Mouse (Mus musculus): Measurements from ENCODE around the gene Slc2a6. TPM values are rescaled to one million over a fixed set of nuclear protein-coding genes. Genes with fewer than 3 reads are reported as not detected.

Gene Slc2a6
- total RNA-seq, 2 experiments from 2014 or later: 0.32 to 0.49 TPM

Other genes with a start within 250 kb of the Slc2a6 start
- gene Abo, start 163.0 kb downstream of the Slc2a6 start, total RNA-seq (2021): not detected
- 10 to 100 TPM; 15.7 to 17.6 TPM for gene Surf6, start 125.1 kb downstream of the Slc2a6 start, total RNA-seq (2021)
- 10 to 100 TPM; 30.6 to 34.7 TPM for gene Med22, start 117.3 kb downstream of the Slc2a6 start, total RNA-seq (2021)
- 100 to 1,000 TPM; 463 to 500 TPM for gene Rpl7a, start 117.2 kb downstream of the Slc2a6 start, total RNA-seq (2021)
- 10 to 100 TPM; 15.5 to 17.8 TPM for gene Surf2, start 111.6 kb downstream of the Slc2a6 start, total RNA-seq (2021)
- gene Surf1, start 111.5 kb downstream of the Slc2a6 start, total RNA-seq (2021): 10 to 100 TPM; 38.9 to 44.9 TPM
- gene Surf4, start 94.1 kb downstream of the Slc2a6 start, total RNA-seq (2021): 100 to 1,000 TPM; 116 to 119 TPM
- gene Stkld1, start 94.0 kb downstream of the Slc2a6 start, total RNA-seq (2021): not detected
- 10 to 100 TPM; 23.8 to 29.4 TPM for gene Rexo4, start 63.6 kb downstream of the Slc2a6 start, total RNA-seq (2021)
- under 1 TPM; 0.05 to 0.21 TPM for gene Adamts13, start 54.6 kb downstream of the Slc2a6 start, total RNA-seq (2021)
- gene Cacfd1, start 18.1 kb downstream of the Slc2a6 start, total RNA-seq (2021): 10 to 100 TPM; 34.8 to 38.5 TPM
- 100 to 1,000 TPM; 111 to 118 TPM for gene Mymk, start 44.2 kb upstream of the Slc2a6 start, total RNA-seq (2021)
- gene Adamtsl2, start 51.4 kb upstream of the Slc2a6 start, total RNA-seq (2021): 1 to 10 TPM; 2.5 to 4.6 TPM
- gene Fam163b, start 114.5 kb upstream of the Slc2a6 start, total RNA-seq (2021): under 1 TPM; 0.29 to 0.39 TPM
- under 1 TPM; 0.20 to 0.36 TPM for gene Dbh, start 137.2 kb upstream of the Slc2a6 start, total RNA-seq (2021)
- 1 to 10 TPM; 8.9 to 9.8 TPM for gene Sardh, start 220.3 kb upstream of the Slc2a6 start, total RNA-seq (2021)

Data from gastrocnemius, postnatal 4 days (tissue).